Mouse (Mus musculus) hindbrain, embryonic 11.5 days (tissue): ENCODE data around the gene Prl3b1. TPM values are rescaled to one million over a fixed set of nuclear protein-coding genes. Genes with fewer than 3 reads are reported as not detected.

Source experiments
- ATAC-seq: fragments of 200-750 bp; cut with Nextera tagmentation; 2 replicates; pipeline ENCODE4 v1.8.0; 2017; ENCODE audit warnings: mild to moderate bottlenecking, moderate TSS enrichment, moderate library complexity; ENCODE audit not compliant: low FRiP score
- DNase-seq: peaks from one replicate; pipeline ENCODE4 v3.0.0-alpha.2; 2015; ENCODE audit warnings: low spot score
- H3K27ac ChIP-seq: fragments of 300-500 bp; sonication (generic); 2 replicates; pipeline ENCODE4 v1.5.1; 2014; ENCODE audit warnings: mild to moderate bottlenecking, low read depth, low read length
- H3K27me3 ChIP-seq: fragments of 300-500 bp; sonication (generic); 2 replicates; pipeline ENCODE4 v1.6.1; 2014; ENCODE audit warnings: mild to moderate bottlenecking, low read length, moderate library complexity, mixed read lengths; ENCODE audit not compliant: control insufficient read depth, insufficient read depth
- H3K36me3 ChIP-seq: fragments of 300-500 bp; sonication (generic); 2 replicates; pipeline ENCODE4 v1.6.1; 2014; ENCODE audit warnings: mild to moderate bottlenecking, low read length, moderate library complexity, mixed read lengths; ENCODE audit not compliant: control insufficient read depth, insufficient read depth
- H3K4me1 ChIP-seq: fragments of 300-500 bp; sonication (generic); replicated peaks from 2 replicates; pipeline ENCODE4 v1.6.1; 2014; ENCODE audit warnings: low read length, mixed read lengths; ENCODE audit not compliant: control insufficient read depth, insufficient read depth
- H3K4me2 ChIP-seq: fragments of 300-500 bp; sonication (generic); replicated peaks from 2 replicates; pipeline ENCODE4 v1.6.1; 2014; ENCODE audit warnings: mild to moderate bottlenecking, low read depth, low read length
- H3K4me3 ChIP-seq: fragments of 300-500 bp; sonication (generic); 2 replicates; pipeline ENCODE4 v1.5.1; 2014; ENCODE audit warnings: low read depth, low read length
- H3K9ac ChIP-seq: fragments of 300-500 bp; sonication (generic); 2 replicates; pipeline ENCODE4 v1.6.1; 2014; ENCODE audit warnings: low read depth, low read length
- H3K9me3 ChIP-seq: fragments of 300-500 bp; sonication (generic); 2 replicates; pipeline ENCODE4 v1.6.1; 2016; ENCODE audit warnings: low read length; ENCODE audit not compliant: control insufficient read depth
- WGBS: fragments of 180-500 bp; shearing (Covaris S2); extraction: QIAGEN DNeasy Blood & Tissue Kit; methylation state at CpG from one replicate; pipeline ENCODE4 v1.1.7; 2014; 5-methylcytosine and 5-hydroxymethylcytosine counted together
- polyA plus RNA-seq: library from polyadenylated mRNA; unstranded; fragments of >200 nt; fragmentation: Nextera tagmentation; extraction: Ambion mirVana; gene quantifications from 2 replicates; pipeline ENCODE4 v1.2.1, GENCODE M21; 2014

The Prl3b1 gene
- polyA plus RNA-seq: 0.46 and 0.57 TPM in 2 replicates

- Histone ChIP-seq H3K9ac (no peak within 1 kb of the TSS), H3K4me1 (no peaks in the 10 kb centered on the region), H3K4me3 (no peak within 1 kb of the TSS), H3K27me3 (no peaks in the 10 kb centered on the region), H3K4me2 (no peak within 1 kb of the TSS), H3K27ac (no peak within 1 kb of the TSS), H3K36me3 (no peaks in the 10 kb centered on the region), H3K9me3 (no peaks in the 10 kb centered on the region)
- WGBS: 91% methylated on average over 1 of the region's 1 CpGs
- DNase-seq (no peak), ATAC-seq (no peak)
Observed at GRCm38 (mm10) chr13:27241547-27241946, at the start of gene Prl3b1. Prl3b1 (plus strand) TSS chr13:27241847.

- H3K4me1 ChIP-seq: no peaks in the 10 kb centered on the region
- ATAC-seq (no peak), DNase-seq (no peak)
- 84% methylated on average over 1 of the region's 1 CpGs for WGBS
- no peaks in the 10 kb centered on the region for H3K9me3 ChIP-seq
- H3K4me2 ChIP-seq: no peak within 1 kb of the TSS
- H3K9ac ChIP-seq: no peak within 1 kb of the TSS
- H3K27ac ChIP-seq: no peak within 1 kb of the TSS
- H3K27me3 ChIP-seq: no peaks in the 10 kb centered on the region
- H3K36me3 ChIP-seq: no peaks in the 10 kb centered on the region
- no peak within 1 kb of the TSS for H3K4me3 ChIP-seq
Observed at GRCm38 (mm10) chr13:27196359-27196758, 45.3 kb upstream of the Prl3b1 start, which contains the start of gene Prl3c1. Prl3c1 (plus strand) TSS chr13:27196659.

GRCm38 (mm10) chr13:27259136-27259535 is 17.5 kb downstream of the Prl3b1 start, which contains the start of gene Prl3a1:
Prl3a1 (plus strand) TSS chr13:27259436.
- no peak within 1 kb of the TSS for H3K4me3 ChIP-seq
- no peak for DNase-seq
- no peaks in the 10 kb centered on the region for H3K27me3 ChIP-seq
- H3K9ac ChIP-seq: no peak within 1 kb of the TSS
- no peaks in the 10 kb centered on the region for H3K9me3 ChIP-seq
- no peak within 1 kb of the TSS for H3K27ac ChIP-seq
- H3K4me1 ChIP-seq: no peaks in the 10 kb centered on the region
- no peak within 1 kb of the TSS for H3K4me2 ChIP-seq
- no peak for ATAC-seq
- 91% methylated on average over 4 of the region's 4 CpGs for WGBS
- H3K36me3 ChIP-seq: no peaks in the 10 kb centered on the region

Other genes starting within 250 kb of the Prl3b1 start
- not detected in 2 replicates for gene Prl, start 184.3 kb upstream of the Prl3b1 start, polyA plus RNA-seq
- not detected in 2 replicates for gene Prl3d1, start 147.7 kb upstream of the Prl3b1 start, polyA plus RNA-seq
- not detected in 2 replicates for gene Prl3d2, start 120.1 kb upstream of the Prl3b1 start, polyA plus RNA-seq
- not detected in 2 replicates for gene Prl3d3, start 85.1 kb upstream of the Prl3b1 start, polyA plus RNA-seq
- gene Prl3c1, start 45.2 kb upstream of the Prl3b1 start, polyA plus RNA-seq: not detected in 2 replicates
- gene Prl3a1, start 17.6 kb downstream of the Prl3b1 start, polyA plus RNA-seq: not detected in 2 replicates
- gene Prl6a1, start 70.8 kb downstream of the Prl3b1 start, polyA plus RNA-seq: not detected in 2 replicates
- not detected in 2 replicates for gene Prl8a2, start 103.8 kb downstream of the Prl3b1 start, polyA plus RNA-seq
- not detected in 2 replicates for gene Prl2b1, start 149.0 kb downstream of the Prl3b1 start, polyA plus RNA-seq
- gene Prl8a6, start 196.8 kb downstream of the Prl3b1 start, polyA plus RNA-seq: not detected in 2 replicates